Mouse (Mus musculus): Measurements from ENCODE around the gene Gm21882. TPM values are rescaled to one million over a fixed set of nuclear protein-coding genes. Genes with fewer than 3 reads are reported as not detected.

Gene Gm21882
- not detected for polyA plus RNA-seq (2014; fragmentation: Illumina TruSeq; extraction: RNeasy Lipid Tissue Mini Kit (QIAGEN cat#74804); ENCODE audit: low read depth, low replicate concordance)

DNA sequence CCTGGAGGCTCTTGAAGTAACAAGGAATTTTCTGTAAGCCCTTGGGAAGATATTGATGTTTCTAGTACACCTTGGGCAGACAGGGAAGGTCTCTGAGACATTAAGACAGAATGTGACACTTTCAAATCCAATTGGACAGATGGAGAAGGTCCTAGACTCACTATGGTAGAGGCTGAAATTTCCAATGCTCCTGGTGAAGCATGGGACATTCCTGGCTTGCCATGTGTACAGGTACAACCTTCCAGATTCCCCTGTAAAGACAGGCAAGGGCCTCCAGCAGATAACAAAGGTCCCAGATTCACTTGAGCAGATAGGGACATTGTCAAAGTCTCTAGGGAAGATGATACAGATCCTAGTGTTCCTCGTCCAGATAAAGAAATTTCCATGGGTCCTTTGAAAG lies at the start of gene Gm21882:
Gm21882 (minus strand) TSS at position 101 of the 400 bp plus-strand sequence.

Other genes with a start within 250 kb of the Gm21882 start
- gene Gm21865, start 64.6 kb downstream of the Gm21882 start, polyA plus RNA-seq (2014; fragmentation: Illumina TruSeq; extraction: RNeasy Lipid Tissue Mini Kit (QIAGEN cat#74804); ENCODE audit: low read depth, low replicate concordance) = not detected

Data from adipose tissue, adult 10 weeks (tissue).